Mouse (Mus musculus) ES-E14 (cell line): ENCODE data around the gene Arhgef9.

Experiments used
- CHD2 ChIP-seq: IDR thresholded peaks from 2 replicates; pipeline ENCODE4 v1.6.1; 2014; ENCODE audit warnings: mild to moderate bottlenecking, low read depth, low read length, inconsistent platforms
- MAFK ChIP-seq: IDR thresholded peaks from 2 replicates; pipeline ENCODE4 v1.6.1; 2014; ENCODE audit warnings: mild to moderate bottlenecking, low read depth, low read length, inconsistent platforms; ENCODE audit not compliant: insufficient read depth
- ZC3H11A ChIP-seq: IDR thresholded peaks from 2 replicates; pipeline ENCODE4 v1.6.1; 2012; ENCODE audit warnings: low read depth, mild to moderate bottlenecking, inconsistent platforms, low read length, borderline replicate concordance
- ZNF384 ChIP-seq: IDR thresholded peaks from 2 replicates; pipeline ENCODE4 v1.6.1; 2012; ENCODE audit warnings: low read depth, low read length, inconsistent platforms

DNA sequence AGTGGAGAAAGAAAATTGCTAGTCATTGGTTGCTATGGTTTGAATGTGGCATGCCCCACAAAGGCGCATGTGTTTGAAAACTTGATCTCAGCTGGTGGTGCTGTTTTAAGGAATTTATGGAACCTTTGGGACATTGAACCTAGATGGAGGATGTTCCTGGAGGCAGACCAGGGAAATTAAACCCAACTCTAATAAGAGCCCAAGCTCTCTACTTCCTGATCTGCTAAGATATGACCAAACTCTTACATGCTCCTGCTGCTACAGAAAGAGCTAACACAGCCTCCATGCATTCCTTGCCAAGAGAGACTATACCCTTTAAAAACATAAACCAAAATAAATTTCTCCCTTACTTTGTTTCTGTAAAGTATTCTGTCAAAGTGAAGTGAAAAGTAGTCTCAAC lies 63.7 kb downstream of the Arhgef9 start:
- TF ChIP-seq CHD2 (no peak), ZC3H11A (no peak), MAFK (no peak), ZNF384 (no peak)
